Mouse (Mus musculus) heart, adult 2 months (tissue): Measurements from ENCODE around the gene Ckb.

Experiments
- CTCF ChIP-seq: fragments of 200-600 bp; IDR thresholded peaks from 2 replicates; pipeline ENCODE4 v1.8.1; 2022; ENCODE audit warnings: antibody characterized with exemption, mild to moderate bottlenecking, moderate library complexity
- EP300 ChIP-seq: fragments of 200-500 bp; IDR thresholded peaks from 2 replicates; pipeline ENCODE4 v1.6.1; 2011; ENCODE audit warnings: low read depth, low read length, control low read depth; ENCODE audit not compliant: insufficient read depth

DNA sequence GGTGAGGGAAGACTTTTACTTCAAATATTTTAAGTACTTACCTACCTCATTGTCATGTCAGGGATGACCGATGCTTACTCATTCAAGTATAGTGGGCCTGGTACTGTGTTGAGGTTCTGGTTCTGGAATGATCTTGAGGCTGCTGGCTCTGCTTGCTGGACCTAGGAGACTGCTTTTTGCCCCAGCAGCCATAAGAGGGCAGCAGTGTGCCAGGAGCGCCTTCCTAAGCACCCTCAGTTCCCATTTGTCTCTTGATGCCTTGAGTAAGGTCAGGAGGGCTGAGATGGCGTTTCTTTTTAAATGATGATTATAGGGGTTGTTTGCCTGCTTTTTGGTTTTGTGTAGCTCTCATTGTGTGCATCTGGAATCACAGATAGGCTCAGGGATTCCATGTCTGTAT is 18.7 kb downstream of the Ckb start:
- TF ChIP-seq CTCF (no peak; the same call in 1 of the 2 replicates), EP300 (peak; percentile 80)
